Mouse (Mus musculus) pancreas, adult 10 weeks (tissue): ENCODE results near the gene Vmn2r5. TPM values are rescaled to one million over a fixed set of nuclear protein-coding genes. Genes with fewer than 3 reads are reported as not detected.

ENCODE experiments used
- polyA plus RNA-seq: library from polyadenylated mRNA; stranded (reverse); fragments of 350-450 nt; fragmentation: Illumina TruSeq; extraction: RNeasy Lipid Tissue Mini Kit (QIAGEN cat#74804); gene quantifications from one replicate; pipeline ENCODE4 v1.2.3, GENCODE M21; 2015; ENCODE audit warnings: low read depth, low replicate concordance; ENCODE audit not compliant: insufficient read depth

The Vmn2r5 gene
- not detected for polyA plus RNA-seq

DNA sequence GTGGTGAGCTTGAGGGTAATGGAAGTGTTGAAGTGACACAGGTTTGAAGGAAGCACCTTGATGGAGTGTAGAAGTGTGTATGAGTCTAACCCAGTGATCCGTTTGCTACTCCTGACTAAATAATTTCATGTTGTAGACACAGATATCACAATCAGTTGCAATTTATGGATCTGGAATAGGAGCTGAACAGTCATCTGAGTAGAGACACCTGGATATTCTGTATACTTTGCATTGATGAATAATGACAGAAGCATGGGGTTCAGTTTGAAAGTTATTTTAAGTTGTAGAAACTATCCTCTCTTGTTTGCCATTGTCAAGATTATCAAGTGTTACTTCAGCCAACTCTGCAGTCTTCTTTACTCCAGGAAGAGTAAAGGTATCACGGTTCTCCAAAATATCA is at the start of gene Vmn2r5:
Vmn2r5 (minus strand) TSS at position 101 of the 400 bp plus-strand sequence.

Other genes starting within 250 kb of the Vmn2r5 start
- not detected for gene Vmn2r3, start 220.1 kb downstream of the Vmn2r5 start, polyA plus RNA-seq
- not detected for gene Vmn2r4, start 94.5 kb downstream of the Vmn2r5 start, polyA plus RNA-seq
- gene Vmn2r6, start 56.0 kb upstream of the Vmn2r5 start, polyA plus RNA-seq: not detected